Mouse (Mus musculus) lung, postnatal 10 days (tissue): ENCODE data around the gene Oxsr1.
"Not testable (repeated sequence)": the region's sequence is repeated elsewhere in the genome, so short reads cannot be mapped to it uniquely, and the experiment has no call there.

Experiments
- DNase-seq: peaks from one replicate; pipeline ENCODE4 v3.0.0; 2021

Gene Oxsr1

DNA sequence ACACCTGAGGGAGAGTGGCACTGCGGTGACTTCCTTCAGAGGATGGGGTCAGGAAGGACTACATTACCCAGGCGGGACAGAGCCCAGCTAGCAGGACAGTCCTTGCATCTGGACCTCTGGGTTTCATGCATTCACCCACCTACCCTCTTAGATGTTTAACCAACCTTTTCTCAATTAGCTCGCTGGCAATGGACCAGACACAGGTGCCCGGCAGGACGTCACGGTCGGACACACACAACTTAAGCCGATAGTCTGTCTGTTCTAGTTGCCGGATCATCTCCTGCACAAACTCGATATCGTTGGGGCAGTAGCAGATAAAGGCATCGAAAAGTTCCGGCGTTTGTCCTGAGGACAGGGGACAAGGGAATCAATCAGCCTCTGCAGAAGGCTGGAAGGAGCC lies 15.6 kb upstream of the Oxsr1 start:
- DNase-seq: no peak

DNA sequence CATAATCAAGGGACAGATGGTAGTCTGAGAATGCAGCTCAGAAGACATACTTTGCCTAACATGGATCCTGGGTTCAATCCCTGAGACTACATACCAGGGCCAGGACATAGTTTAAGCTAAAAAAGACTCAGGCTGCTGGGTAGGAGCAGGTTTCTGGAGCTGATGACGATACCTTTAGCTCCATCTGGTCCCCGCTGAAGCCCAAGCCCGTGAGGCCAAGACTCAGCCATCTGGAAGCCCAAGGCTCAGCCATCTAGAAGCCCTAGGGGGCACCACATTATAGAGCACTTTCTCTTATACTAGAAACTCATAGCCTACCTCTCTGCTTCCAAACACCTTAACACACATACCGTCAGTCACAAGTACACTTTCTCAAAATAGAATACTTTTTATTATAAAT lies 13.3 kb upstream of the Oxsr1 start:
- DNase-seq: no peak

DNA sequence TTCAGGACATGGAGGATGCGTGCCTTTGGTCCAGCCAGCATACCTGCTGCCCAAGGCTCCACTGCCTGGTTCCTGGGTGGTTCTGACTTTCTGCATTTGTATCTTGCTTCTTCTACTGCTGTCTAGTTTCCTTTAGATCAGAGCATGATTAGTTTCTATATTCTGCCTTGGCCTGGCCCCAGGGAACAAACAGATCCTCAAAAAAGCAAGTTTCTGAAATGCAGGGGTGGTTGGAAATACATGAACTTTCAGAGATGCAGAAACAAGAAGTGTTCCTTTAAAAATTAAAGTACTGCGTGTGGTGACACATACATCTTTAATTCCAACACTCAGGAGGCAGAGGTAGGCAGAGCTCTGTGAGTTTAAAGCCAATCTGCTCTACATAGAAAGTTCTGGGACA lies 12.6 kb upstream of the Oxsr1 start:
- no peak for DNase-seq

DNA sequence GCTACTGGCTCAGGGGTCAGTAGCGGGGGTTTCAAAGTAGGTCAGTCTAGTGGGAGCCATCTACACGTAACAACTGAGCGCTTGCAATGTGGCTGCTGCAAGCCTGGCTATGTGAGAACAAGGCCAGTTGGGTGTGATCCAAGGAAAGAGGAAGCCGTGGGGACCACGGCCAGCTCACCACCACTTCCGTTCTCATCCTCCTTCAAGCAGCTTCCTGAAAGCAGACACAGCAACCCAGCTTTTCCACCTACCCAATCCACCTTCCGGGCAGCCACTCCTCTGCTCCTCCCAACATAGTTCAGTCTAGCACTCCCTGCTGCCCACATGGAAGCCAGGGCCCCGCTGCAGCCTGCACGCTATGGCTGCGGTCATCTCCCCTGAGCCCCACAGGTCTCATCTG lies 12.1 kb upstream of the Oxsr1 start:
- peak; percentile 80 for DNase-seq

DNA sequence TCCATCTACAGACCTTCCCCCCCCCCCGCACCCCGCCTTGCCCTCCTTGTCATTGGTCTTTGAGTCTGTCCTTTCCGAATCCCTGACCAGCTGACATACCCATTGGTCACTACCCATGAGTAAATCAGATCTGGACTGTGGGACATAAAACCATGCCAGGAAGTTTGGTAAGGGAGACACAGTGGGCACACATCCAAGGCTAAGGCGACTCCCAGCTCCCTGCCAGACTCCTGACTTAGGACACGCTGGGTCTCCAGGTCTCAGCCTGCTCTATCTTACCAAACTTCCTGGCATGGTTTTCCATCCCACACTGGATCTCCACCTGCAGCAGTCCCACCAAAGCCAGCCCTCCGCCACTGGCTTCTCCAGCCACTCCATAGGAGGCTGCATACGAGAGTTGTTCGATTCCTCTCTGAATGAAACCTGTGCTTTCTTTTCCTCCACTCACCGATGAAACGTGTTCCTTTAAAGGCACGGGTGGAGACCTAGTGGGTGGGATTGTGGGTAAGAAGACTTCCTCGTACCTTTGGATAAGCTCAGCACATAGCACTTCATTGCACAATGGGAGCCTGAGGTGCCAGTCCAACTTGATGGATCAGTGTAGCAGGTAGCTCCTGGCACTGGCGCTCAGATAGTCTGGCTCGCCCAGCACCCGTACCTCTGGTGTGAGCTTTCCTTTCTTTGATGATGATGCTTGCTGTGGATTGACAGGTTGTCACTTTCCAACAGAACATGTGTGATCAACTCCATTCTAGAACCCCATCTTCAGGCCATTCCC lies 8.1 kb upstream of the Oxsr1 start:
- DNase-seq: no peak

DNA sequence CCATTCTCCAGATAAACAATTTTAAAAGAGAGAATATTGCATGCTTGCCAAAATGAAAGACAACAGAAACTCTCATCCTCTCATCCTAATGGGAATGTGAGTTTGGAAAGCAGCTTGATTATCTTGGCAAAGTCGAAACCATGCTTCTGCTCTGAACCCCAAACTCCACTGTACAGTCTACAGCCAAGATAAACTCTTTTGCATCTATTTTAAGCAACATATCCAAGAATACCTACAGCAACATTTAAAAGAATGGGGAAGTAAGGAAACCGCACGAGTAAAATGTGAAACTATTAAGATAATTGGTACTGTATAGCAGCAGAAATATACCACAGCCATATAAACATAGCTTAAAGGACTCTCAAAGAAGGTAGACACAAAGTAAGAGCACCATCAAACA lies 6.3 kb upstream of the Oxsr1 start:
- no peak for DNase-seq

DNA sequence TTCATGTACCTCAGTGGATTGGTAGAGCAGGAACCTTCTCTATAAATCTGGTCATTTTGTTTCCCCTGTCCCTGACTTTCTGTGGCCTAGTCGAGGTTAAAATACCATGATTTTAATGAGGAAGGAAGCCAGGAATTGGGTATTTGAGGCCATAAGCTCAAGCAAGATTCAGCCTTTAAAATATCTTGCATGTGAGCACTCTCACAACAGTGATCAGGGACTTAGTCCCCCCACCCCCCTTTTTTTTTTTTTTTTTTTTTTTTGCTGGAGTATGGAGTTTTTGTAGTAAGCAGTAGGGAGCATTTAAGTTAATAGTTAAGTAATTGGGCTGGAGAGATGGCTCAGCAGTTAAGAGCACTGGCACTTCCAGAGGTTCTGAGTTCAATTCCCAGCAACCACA lies 1.9 kb upstream of the Oxsr1 start:
- DNase-seq: no peak

DNA sequence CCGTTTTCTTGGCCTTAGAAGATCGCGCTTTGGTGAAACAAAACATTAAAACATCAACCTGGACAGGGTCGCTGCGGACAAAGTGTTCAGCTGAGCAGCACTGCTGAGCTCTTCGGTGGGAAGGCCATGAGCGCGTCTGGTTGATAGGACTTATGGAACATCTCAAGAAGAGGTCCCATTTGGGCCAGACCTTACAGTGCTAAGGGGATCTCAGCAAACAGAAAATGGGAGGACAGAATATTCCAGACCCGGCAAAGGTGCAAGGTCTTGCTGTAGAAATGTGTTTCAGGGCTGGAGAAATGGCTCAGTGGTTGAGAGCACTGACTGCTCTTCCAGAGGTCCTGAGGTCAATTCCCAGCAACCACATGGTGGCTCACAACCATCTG lies 1.0 kb upstream of the Oxsr1 start:
- no peak for DNase-seq

DNA sequence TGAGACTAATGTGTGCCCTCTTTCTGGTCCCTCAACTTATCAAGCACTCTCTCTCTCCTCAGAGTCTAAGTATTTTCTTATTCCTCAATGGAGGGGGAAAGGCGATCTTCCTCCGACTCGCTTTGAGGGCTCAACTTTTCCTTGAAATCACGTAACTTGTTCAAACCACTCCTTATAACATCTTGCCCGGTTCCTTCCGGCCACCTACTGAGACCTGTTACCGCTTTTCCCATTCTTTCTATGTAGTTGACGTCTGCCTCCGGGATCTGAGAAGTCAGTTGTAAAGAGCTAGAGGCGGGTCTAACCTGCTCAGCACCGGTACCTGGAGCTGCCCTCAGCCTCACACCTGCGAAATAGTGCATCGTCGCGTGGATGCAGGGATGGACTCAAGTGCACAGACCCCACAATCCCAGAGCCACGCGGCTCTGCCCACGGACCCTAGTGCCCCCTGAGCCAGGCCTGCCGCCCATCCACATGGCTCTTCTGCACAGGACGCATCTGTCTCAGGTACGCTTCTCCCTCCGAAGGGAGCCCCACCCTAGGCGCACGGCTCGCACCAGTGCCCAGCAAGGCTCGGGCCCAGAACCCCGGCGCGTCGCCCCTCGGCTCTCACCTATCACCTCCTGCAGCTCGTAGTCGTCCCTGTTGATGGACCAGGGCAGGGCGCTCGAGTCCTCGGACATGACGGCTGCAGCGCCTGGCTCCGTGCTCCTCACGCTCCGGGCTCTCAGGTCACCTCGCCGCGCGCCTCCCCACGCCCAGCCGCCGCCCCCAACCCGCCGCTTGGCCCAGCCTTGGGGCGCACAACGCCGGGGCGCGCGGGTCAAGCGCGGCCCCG lies 616 bp downstream of the Oxsr1 start:
- no peak for DNase-seq

DNA sequence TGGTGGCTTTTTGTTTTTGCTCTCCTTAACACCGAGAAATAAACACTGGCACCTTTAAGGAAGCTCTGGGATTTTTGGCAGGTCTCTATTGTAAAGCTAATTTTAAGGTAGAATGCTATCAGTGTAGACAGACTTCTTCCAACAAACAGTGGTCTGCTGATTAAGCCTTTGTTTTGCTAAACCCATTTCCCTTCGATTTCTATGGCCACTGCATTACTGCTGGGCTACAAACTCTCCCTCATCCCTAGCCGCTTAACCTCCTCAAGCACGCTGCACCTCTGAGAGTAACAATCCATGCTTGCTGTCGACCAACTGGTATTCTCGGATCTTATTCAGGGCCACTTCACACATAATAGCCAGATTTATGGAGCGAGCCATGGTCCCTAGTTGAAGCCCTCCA lies 1.3 kb downstream of the Oxsr1 start:
- no peak for DNase-seq

DNA sequence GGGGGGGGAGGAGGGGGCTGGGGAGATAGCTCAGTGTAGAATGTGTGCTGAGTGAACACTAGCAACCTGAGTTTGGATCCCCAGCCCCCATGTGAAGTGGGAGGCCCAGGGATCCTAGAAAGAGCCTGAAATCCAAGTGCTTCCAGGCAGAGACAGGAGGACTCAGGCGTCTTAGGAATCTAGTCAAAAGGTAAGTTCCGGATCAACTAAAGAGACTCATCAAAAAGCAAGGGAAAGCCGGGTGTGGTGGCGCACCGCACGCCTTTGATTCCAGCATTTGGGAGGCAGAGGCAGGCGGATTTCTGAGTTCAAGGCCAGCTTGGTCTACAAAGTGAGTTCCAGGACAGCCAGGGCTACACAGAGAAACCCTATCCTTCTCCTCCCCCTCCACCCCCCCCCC lies 1.8 kb downstream of the Oxsr1 start:
- DNase-seq: no peak

DNA sequence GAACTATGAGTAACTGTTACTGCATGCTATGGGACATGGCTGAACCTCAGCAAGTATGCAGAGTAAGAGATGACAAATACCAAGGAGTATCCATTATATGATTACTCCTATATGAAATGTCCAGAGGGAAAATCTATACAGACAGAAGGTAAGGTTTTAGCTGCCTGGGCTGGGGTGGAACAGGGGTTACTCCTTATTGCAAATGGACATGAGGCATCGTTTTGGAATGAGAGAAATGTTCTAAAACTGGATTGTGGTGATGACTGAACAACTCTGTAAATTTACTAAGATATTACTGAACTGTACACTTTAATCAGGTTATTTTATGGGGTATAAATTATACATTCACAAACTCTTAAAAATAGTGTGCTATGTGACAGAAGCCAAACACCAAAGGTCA lies 3.3 kb downstream of the Oxsr1 start:
- DNase-seq: no peak

DNA sequence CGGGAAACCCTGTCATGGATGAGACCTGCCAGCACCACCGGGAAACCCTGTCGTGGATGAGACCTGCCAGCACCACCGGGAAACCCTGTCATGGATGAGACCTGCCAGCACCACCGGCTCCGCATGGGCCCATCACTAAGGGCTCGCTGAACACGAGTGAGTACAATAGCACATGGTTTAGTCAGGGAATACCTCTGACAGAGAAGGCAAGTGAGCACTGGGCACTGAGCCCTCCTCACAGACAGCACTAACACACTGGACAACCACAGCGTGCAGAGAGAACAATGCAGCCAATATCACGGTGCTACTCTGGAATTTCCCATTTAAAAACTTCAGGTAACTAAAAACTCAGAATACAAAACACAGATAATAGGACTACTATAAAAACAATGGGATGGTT lies 9.1 kb downstream of the Oxsr1 start:
- no peak for DNase-seq

DNA sequence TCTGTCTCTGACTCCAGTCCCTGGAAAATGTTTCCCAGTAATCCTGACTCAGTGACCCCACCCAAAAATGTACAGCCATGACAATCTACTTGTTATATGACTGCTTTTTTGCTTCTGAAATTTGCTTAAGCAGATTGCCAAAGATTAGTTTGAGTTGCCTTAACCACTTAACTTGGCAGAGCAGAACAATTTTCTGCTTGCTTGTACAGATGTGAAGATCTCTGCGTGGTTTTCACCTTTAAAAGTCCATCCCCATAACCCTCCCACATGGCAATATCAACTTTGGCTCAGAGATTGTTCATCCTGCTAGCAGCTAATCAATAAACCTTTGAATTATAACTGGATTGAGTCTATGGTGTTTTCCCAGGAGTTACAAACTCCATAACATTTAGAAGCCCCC lies 13.2 kb downstream of the Oxsr1 start:
- DNase-seq: no peak

DNA sequence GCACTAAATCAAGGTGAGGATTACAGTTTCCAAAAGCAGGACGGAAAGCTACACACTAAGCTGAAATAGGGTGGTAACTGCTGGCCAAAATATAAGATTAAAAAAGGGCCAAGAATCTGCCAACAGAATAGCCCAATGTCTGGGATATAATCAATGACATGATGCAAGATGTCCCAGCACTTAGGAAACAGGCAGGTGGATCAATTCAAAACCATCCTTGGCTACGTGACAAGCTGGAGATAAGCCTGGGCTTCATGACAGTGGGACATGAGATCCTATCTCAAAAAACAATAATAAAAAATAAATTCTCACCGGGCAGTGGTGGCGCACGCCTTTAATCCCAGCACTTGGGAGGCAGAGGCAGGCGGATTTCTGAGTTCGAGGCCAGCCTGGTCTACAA lies 16.4 kb downstream of the Oxsr1 start:
- DNase-seq: no peak

DNA sequence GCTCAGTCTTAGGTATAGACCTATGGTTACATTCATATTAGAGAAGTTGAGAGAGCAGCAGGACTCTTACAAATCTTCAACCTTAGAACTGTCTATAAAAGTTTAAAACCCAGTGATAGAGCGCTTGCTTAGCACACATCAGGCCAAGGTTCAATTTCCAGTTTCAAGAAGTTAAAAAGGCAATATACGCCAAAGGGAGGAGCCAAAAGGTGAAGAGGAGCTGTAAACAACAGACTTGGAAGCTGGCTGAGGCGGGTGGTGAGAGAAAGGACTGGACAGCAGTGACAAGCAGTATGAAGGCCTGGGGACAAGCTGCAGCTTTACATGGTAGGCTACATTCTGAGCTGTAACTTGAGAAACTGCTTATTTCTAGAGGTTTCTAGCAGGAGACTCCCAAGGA lies 23.7 kb downstream of the Oxsr1 start:
- DNase-seq: no peak

DNA sequence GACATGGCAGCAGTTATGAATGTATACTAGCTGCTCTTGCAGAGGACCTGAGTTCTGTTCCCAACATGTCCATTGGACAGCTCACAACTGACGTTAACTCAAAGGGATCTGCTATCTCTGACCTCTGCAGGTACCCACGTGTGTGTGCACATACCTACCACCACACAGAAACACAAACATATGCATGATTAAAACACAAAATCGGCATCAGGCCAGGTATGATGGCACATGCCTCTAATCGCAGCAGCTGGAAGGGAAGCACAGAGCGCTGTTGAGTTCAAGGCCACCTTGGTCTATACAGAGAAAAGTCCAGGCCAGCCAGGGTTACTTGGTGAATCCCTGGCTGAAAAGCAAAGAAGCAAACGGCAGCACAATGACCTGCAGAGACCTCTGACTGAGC lies 24.5 kb downstream of the Oxsr1 start:
- no peak for DNase-seq

DNA sequence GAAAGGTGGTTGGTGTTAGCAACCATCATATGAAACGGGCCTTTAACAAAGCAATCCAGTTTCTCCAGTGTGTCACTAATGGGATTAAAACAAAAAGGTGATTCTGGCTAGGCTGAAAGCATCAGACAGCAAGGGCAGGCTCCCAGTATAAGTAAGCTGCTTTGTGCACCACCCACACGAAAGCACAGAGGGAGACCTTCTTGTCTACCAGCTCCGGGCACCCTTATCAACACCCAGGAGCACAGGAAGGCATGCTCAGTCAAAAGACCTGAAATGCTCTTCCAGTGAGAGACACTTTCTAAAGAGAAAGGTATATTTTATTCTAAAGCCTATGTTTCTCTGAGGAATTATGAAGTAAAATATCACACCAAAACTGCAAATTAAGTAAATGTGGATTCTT lies 31.4 kb downstream of the Oxsr1 start:
- DNase-seq: no peak

DNA sequence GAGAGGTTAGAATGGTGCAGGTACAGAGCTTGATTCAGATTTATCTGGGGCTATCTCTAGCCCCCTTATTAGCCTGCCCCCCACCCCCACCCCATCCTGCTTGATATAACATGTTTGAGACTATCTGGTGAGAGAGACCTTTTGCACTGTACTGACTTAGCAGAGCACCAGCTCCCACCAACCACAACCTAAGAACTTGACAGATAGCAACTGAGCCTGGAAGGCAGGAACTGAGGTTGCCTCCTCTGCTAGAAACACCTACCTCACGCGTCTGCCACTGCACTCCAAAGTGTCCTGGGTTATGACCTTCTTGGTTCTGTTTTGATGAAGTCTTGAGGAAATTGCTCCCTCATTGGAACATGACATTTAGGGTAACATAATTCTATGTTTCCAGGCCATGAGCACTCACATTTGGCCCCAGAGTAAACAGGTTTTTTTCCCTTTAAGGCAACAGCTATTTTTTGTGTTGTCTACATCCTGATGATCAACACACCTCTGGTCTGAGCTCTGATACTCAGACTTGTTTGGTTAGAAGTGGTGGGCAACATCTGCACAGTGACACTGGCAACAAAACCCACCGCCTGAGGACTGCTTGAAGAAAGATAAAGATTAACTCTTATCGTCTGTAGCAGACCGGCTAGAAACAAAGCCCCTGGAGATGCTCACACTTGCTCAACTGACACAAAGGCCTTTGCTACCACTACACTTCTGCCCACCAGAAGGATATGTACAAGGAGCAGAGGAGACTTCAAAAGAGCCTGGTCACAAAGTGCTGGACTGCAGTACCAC lies 41.1 kb downstream of the Oxsr1 start:
- DNase-seq: no peak

DNA sequence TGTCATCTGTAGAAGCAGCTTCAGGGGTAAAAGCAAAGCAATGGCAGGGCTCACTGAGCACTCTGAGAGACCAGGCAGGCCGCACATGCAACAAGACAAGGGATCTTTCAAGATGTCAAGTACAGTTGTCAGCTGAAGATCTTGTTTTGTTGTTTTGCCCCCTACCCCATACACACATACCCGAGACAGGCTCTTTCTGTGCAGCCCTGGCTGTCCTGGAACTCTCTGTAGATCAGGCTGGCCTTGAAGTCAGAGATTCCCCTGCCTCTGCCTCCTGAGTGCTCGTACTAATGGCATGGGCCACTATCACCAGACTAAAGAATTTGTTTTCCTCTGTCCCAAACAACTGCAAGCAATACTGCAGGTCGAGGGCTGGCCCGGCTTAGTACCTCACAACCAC lies 44.2 kb downstream of the Oxsr1 start:
- no peak for DNase-seq

DNA sequence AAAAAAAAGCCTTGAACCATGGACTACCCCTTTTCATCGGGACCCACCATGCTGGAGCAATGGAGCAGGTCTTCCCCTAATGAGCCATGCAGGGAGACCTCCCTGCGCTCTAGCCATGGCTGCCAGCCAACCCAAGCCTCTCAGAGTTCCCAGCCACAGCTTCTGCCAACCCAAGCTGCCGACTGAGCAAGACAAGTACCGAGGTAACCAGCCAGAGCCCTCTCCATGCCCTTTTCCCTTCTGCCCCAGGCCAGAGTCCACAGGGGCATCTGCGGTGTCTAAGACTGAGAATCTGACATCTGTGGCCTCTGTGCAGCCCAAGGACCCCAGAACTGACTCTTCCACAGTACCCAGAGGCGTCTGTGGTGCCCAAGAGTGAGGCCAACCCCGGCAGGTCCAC lies 45.9 kb downstream of the Oxsr1 start:
- DNase-seq: no peak

DNA sequence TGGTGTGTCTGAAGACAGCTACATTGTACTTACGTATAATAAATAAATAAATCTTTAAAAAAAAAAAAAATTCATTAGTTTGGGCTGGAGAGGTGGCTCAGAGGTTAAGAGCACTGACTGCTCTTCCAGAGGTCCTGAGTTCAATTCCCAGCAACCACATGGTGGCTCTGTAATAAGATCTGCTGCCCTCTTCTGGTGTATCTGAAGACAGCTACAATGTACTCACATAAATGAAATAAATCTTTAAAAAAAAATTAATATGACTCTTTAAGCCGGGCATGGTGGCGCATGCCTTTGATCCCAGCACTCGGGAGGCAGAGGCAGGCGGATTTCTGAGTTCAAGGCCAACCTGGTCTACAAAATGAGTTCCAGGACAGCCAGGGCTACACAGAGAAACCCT lies 47.4 kb downstream of the Oxsr1 start:
- not testable (repeated sequence) for DNase-seq

DNA sequence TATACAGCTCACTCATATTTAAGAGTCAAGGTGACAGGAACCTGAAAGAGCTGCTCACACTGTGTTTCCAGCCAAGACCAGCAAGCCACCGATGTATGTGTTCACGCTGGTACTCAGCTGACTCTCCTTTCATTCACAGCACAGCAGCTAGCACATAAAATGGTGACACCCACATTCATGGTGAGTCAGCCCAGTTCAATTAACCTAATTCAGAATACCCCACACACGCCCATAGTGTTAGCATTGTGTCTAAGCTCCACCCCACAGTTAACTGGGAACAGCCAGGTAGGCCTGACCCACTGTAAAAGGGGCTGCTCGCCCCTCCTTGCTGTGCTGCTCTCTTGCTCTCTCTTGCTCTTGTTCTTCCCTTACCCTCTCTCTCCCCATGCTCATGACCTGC lies 50.7 kb downstream of the Oxsr1 start:
- no peak for DNase-seq

DNA sequence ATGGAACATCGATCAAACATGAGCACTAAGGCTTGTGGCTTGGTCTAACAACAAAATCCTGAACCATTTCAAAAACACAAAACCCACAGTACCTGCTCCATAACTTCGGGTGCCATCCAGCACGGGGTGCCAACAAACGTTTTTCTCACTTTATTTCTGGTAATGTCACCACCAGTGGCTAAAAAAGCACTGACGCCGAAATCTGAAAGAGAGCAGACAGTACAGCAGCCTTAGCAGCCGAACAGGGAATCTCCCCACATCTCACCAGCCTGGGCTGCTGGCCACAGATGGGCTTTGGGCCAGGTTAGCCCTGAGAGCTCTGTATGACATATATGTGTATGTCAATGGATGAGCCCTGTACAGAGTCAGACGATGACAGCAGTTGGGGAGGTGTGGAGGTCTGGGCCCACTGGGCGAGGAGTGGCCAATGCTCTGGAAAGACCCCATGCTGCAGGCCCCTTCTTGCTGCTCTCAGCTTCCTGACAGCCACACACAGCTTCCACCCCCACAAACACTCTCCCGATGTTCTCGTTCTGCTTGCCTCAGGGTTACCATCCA lies 53.6 kb downstream of the Oxsr1 start:
- no peak for DNase-seq
